Mouse (Mus musculus): Measurements from ENCODE around the gene Coro6.

Coro6 gene

DNA sequence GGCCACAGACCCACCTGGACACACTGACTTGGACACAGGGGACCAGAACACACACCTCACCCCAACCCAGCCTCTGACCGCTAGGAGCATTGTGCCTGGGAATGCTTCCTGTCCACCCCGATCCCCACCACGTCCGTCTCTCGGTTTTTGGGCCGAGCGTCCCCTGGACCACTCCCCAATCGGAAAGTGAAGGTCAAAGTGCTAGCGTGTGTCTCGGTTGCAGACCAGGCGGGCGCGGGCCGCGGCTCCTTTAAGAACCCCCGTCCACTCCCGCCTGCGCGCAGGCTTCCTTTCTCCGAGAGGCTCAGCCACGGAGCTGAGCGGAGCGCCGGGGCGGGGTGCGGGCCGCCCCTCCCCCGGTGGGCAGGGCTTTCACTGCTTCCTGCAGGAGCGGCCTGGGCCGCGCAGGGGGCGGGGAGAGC lies 30.7 kb downstream of the Coro6 start:
- in situ Hi-C loops (cut with MboI, MseI): no loop called here

- in situ Hi-C loops (cut with MboI, MseI): no loop called here
Observed at GRCm38 (mm10) chr11:77493512-77494343, 31.5 kb downstream of the Coro6 start, which contains the start of gene Git1. Git1 (plus strand) TSS chr11:77493562.

- in situ Hi-C loops (cut with MboI, MseI): no loop called here
Observed at GRCm38 (mm10) chr11:77494344-77494676, 32.1 kb downstream of the Coro6 start.

DNA sequence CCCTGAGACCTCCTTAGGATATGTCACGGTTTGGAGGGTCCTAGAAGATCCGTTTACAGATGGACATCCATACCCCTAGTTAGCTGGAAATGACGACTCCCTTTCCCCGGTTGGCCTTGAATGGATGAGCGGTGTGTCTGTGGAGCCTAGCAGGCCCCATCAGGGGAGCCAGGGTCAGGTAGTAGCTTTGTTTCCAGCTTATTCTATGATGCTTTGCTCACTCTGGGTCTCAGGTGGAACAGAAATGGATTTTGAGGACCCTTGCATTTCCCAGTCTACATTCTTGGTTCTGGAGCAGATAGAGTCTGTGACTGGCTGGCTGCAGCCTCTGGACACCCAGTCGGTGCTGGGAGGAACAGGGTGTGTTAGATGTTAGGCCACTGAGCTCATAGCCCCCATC lies 32.6 kb downstream of the Coro6 start:
- in situ Hi-C loops (cut with MboI, MseI): no loop called here

GRCm38 (mm10) chr11:77495507-77495906 lies 33.3 kb downstream of the Coro6 start:
- in situ Hi-C loops (cut with MboI, MseI): no loop called here

DNA sequence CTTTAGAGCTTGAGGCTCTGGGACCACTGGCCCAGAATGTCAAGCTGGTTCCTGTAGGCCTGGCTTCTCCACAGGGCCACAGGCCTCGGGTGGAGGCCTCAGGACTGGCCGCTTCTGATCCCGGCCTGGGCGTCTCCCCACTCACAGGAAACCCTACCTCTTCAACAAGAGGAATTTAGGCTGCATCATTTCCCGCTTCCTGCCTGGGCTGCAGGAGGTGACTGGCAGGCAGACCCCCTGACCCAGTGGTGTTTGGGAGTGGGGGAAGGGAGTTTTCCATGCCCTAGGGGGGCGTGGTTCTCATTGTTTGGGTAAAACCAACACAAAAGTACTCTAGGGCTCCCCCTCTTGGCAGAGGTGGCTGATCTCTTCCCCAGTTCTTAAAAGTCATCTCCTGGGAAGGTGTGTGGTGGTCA lies 35.1 kb downstream of the Coro6 start:
- in situ Hi-C loops (cut with MboI, MseI): no loop called here

DNA sequence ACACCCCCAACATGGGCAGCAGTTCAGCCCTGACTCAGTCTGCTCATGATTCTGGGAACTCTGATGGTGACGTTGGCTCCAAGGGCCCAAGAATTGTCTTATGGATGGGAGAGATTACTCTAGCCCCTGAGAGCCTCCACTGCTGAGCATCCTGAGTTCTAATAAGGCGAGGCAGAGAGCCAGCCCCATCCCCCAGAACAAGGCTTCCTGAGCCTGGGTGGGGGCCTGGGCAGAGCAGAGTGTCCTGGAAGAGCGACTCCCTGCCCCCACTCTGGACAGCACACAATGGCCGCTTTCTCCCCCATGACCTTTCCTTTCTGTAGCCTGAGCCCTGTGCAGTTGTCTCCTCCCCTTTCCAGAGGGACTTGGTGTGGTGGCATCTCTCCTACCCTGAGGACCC lies 35.6 kb downstream of the Coro6 start:
- in situ Hi-C loops (cut with MboI, MseI): no loop called here

DNA sequence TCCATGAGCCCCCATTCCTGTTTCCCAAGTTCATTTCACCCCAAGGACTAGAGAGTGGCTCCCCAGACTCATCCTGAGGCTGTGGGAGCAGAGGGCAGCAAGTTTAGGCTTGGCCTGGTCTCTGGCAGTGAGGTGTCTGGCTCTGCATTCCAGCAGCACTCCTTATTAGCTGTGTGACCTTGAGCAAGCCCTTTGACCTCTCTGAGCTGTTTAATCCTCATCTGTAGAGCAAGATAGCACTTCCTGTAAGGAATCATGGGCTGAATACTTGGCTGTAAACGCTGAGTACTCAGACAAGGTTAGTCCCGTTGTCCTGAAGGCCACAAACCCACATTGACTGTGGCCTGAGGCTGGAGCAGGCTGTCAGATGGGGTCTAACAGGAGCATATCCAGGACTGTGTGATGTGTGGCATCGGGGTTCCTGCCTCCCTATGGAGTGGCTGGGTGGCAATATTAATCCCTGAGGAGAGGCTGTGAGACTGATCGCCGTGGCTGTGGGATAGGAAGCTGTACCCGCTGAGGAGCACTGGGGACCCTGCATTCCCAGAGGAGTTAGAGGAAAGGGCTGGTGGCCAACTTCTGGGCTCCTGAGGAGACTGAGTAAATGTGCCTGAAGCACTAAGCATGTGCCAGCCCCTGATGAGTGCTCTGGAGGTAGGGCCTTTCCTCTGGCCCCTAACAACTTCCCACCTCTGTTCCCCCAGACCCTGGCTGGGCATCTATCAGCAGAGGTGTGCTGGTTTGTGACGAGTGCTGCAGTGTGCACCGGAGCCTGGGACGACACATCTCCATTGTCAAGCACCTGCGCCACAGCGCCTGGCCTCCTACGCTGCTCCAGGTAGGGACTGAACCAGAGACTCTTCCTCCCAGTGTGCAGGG lies 36.3 kb downstream of the Coro6 start:
- in situ Hi-C loops (cut with MboI, MseI): no loop called here

GRCm38 (mm10) chr11:77499354-77499753 lies 37.1 kb downstream of the Coro6 start:
- in situ Hi-C loops (cut with MboI, MseI): no loop called here

GRCm38 (mm10) chr11:77500361-77501325 lies 38.4 kb downstream of the Coro6 start:
- in situ Hi-C loops (cut with MboI, MseI): no loop called here

- in situ Hi-C loops (cut with MboI, MseI): no loop called here
Observed at GRCm38 (mm10) chr11:77501392-77501791, 39.2 kb downstream of the Coro6 start.

DNA sequence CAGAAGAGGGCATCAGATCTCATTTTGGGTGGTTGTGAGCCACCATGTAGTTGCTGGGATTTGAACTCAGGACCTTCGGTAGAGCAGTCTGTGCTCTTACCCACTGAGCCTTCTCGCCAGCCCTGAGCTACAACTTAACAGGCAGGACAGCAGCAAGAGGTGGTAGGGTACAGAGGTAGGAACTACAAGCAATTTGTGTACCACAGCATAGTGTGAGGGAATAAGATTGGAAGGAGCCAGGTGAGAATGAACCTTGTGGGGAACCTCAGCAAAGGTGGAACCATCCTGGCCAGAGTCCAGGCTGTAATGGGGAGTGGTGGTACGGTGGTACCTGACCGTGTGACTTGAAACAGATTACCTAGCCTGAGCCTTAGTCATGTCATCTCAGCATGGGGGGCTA lies 39.8 kb downstream of the Coro6 start:
- in situ Hi-C loops (cut with MboI, MseI): no loop called here

- in situ Hi-C loops (cut with MboI, MseI): no loop called here
Observed at GRCm38 (mm10) chr11:77502481-77502880, 40.3 kb downstream of the Coro6 start.

GRCm38 (mm10) chr11:77503511-77503910 lies 41.3 kb downstream of the Coro6 start:
- in situ Hi-C loops (cut with MboI, MseI): no loop called here

DNA sequence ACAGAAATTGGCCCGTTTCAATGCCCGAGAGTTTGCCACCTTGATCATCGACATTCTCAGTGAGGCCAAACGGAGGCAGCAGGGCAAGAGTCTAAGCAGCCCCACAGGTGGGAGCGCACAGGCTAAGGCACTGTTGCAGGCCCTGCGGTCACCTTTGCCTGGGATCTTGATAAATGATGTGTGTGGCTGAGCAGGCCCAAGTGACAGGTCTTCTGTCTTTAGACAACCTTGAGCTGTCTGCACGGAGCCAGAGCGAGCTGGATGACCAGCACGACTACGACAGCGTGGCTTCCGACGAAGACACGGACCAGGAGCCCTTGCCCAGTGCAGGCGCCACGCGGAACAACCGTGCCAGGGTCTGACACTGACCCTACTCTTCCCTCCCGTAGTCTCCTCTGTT lies 42.2 kb downstream of the Coro6 start:
- in situ Hi-C loops (cut with MboI, MseI): no loop called here

- in situ Hi-C loops (cut with MboI, MseI): no loop called here
Observed at GRCm38 (mm10) chr11:77505291-77505980, 43.2 kb downstream of the Coro6 start.

DNA sequence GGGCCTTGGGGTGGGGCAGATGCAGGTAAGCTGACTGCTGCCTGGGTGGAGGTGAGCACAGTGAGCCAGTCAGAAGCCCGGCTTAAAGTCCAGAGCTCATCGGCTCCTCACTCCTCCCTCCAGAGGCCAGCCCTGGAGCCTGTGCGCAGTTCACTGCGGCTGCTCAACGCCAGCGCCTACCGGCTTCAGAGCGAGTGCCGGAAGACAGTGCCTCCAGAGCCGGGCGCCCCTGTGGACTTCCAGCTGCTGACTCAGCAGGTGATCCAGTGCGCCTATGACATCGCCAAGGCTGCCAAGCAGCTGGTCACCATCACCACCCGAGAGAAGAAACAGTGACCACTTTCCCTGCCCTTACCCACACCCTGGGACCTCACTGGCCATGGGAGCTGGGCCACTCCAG lies 44.1 kb downstream of the Coro6 start:
- in situ Hi-C loops (cut with MboI, MseI): no loop called here

GRCm38 (mm10) chr11:77506941-77507340 lies 44.7 kb downstream of the Coro6 start:
- in situ Hi-C loops (cut with MboI, MseI): no loop called here

DNA sequence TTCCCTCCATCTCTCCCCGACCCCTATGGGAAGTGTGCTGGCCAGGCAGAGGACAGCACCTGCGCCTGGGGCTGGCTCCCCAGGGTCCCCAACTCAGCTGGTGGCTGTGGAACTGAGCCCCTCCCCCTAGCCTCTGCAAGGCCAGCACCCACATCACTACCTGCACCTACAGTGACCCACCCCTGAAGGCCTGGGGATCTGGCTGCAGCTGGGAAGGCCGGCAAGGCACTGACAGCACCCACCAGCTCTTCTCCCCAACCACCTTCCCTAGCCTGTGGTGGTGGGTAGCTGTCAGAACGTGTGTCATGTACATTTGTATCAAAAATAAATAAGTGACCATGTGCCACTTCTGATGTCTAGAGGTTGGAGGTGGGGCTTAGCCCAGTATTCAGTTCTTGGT lies 45.2 kb downstream of the Coro6 start:
- in situ Hi-C loops (cut with MboI, MseI): no loop called here

DNA sequence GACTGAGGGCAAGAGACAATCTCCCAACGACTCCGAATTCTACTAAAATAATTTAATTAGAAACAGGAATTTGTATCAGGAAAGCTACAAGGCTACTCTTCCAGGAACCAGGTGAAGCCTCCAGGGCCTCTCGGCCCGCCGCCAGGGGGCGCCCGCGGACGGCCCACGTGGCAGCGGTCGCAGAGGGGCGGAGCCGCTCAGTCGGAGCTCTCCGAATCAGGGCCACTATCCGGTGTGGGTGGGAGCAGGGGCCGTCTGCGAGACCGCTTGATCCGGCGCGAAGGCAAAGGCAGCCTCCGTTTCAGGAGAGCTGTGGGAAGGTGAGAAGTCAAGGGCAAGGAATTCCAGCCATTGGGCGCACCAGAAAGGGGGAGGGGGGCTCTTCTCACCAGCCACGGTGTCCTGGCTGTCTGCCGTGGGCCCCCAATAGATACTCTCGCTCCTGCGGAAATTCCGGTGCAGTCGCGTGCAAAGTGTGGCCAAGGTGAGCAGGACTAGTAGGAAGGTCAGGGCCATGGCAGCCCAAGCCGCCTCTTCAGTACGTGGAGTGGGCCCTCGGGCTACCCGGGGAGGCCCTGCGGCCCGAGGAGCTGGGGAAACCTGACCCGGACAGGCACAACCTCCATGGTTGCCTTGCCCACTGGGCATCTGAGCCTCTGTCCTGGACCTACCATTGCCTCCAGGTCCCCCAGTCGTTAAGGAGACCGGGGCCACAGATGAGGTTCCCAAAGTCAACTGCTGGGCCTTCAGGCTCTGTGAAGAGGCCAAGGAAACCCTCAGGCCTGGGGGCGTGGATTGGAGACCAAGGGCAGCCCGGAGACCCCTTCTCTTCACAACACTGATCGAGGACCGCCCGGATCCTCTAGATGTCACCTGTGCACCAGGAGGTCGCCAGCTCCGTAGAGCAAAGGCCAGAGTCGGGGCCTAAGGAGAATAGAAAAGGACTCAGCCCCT lies 46.1 kb downstream of the Coro6 start:
- in situ Hi-C loops (cut with MboI, MseI): no loop called here
